Mouse (Mus musculus): ENCODE data around the gene Tlr9. TPM values are rescaled to one million over a fixed set of nuclear protein-coding genes. Genes with fewer than 3 reads are reported as not detected.

Gene Tlr9
- polyA plus RNA-seq, 1 experiment from 2014 or later: 0.12 TPM

DNA sequence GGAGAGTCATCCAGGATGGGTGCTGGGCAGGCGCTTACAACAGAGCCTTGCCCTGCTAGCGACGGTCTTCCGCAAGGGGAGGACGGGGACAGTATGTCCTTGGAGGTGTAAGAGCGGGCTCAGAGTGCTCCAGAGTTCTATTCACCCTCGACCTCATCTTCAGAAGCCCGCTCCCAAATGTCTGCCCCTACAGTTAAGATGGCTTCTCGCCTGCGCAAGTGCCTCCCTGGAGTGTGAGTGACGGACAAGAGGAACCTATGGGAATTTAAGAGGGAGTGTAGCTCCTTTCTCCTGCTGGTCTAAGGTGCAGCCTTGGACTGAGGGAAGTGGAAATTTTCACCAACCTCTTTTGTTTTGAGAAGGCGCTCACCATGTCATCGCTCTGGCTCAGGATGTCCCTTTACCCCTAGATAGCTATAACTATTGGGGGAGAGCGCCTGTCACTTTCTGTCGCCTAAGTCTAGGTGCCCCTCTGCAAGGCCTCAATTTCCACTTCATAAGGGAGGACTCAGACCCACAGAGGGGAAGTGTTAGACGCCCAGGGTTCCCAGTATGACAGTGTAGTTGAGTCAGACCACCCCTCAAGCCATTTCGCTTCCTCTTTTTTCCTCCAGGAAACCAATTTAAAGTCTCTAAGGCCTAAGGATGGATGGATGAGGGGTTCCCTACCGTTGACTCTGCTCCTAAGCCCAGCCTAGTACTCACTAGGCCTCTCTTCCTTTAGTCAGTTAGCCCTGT lies 22.7 kb upstream of the Tlr9 start, which contains the start of gene Ppm1m:
TSS of gene Ppm1m (minus strand) at position 212 of the 738 bp plus-strand sequence.
- Histone ChIP-seq H3K36me3 (replicated peaks; ENCODE audit: control insufficient read depth, insufficient read depth) (no peaks in the 10 kb centered on the region), H3K4me3 (replicated peaks; ENCODE audit: low read length) (peak within 1 kb of the TSS; percentile 43), H3K27me3 (ENCODE audit: control insufficient read depth, insufficient read depth, low read length) (no peaks in the 10 kb centered on the region), H3K9ac (peak within 1 kb of the TSS; percentile 58), H3K9me3 (ENCODE audit: control insufficient read depth, low read length) (no peaks in the 10 kb centered on the region), H3K4me1 (replicated peaks; ENCODE audit: control insufficient read depth, insufficient read depth, low read length) (peaks cover 33% of the 10 kb centered on the region), H3K4me2 (replicated peaks) (peak within 1 kb of the TSS; percentile 63), H3K27ac (no peak within 1 kb of the TSS)
- ATAC-seq (ENCODE audit: low FRiP score) (no peak), DNase-seq (ENCODE audit: low spot score) (no peak)
- 40% methylated on average over 18 of the region's 18 CpGs for WGBS

DNA sequence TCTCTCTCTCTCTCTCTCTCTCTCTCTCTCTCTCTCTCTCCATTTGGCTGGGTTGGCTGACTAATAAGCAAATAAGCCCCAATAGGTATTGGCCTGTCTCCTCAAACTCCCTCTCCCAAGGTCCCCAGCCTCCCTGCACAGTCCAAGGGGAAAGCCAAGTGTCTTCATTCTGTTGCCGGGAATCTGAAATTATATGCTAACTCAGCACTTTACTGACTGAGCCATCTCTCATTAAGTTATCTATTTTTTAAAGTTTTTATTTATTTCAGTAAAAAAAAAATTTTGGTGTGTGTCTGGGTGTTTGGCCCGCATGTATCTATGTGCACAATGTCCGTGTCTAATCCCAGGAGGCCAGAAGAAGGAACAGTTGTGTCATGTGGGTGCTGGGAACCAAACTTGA lies 20.5 kb upstream of the Tlr9 start:
- ATAC-seq (ENCODE audit: low FRiP score) (no peak), DNase-seq (ENCODE audit: low spot score) (no peak)
- Histone ChIP-seq H3K4me3 (replicated peaks; ENCODE audit: low read length) (peak overlapping the region; percentile 85; the same call in 1 of the 2 replicates), H3K36me3 (replicated peaks; ENCODE audit: control insufficient read depth, insufficient read depth) (no peaks in the 10 kb centered on the region; the same call in 1 of the 2 replicates), H3K9me3 (ENCODE audit: control insufficient read depth, low read length) (no peaks in the 10 kb centered on the region), H3K9ac (no peak overlapping the region), H3K27me3 (ENCODE audit: control insufficient read depth, insufficient read depth, low read length) (no peaks in the 10 kb centered on the region), H3K27ac (no peak overlapping the region), H3K4me2 (replicated peaks) (peak overlapping the region; percentile 76), H3K4me1 (replicated peaks; ENCODE audit: control insufficient read depth, insufficient read depth, low read length) (peaks cover 24% of the 10 kb centered on the region)
- WGBS: 82% methylated on average over 3 of the region's 3 CpGs

DNA sequence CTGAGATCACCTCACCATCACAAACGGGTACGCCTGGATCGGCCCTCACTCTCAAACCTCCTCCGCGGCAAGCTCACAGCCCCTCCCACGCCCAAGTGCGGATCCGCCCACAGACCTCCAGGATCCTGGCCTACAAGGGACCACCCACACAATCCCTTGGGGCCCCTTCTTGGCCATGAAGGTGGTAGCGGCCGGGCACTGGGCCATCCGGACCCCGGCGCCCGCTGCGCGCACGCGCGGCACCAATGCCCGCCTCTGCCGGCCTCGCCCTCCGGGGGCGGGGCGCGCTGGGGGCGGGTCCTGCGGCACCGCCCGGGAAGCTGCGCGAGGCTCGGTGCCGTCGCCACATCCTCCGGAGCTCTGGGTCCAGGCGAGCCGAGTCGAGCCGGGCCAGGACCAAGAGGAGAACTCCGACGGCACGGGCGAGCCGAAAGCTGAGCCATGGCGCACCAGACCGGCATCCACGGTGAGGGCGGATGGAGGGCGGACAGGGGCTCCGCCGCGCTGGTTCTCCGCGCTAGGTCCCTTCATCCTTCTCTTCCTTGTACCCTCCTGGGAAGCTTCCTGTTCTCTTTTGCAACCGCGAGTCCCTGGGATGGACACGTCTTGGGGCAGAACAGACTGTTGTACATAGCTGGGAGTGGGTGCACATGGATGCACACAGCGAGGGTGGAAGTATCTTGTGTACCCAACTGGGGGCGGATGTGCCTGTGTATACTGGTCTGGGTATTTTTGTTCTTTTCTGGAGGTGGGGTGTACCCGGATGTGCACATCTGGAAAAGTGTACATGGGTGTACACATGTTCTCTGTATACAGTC lies 19.4 kb upstream of the Tlr9 start, which contains the start of gene Twf2:
TSS of gene Twf2 (plus strand) at position 290 of the 818 bp plus-strand sequence.
- Histone ChIP-seq H3K4me1 (replicated peaks; ENCODE audit: control insufficient read depth, insufficient read depth, low read length) (peaks cover 24% of the 10 kb centered on the region), H3K27me3 (ENCODE audit: control insufficient read depth, insufficient read depth, low read length) (no peaks in the 10 kb centered on the region), H3K36me3 (replicated peaks; ENCODE audit: control insufficient read depth, insufficient read depth) (no peaks in the 10 kb centered on the region; the same call in 1 of the 2 replicates), H3K9me3 (ENCODE audit: control insufficient read depth, low read length) (no peaks in the 10 kb centered on the region), H3K9ac (peak within 1 kb of the TSS; percentile 93), H3K4me2 (replicated peaks) (peak within 1 kb of the TSS; percentile 76), H3K4me3 (replicated peaks; ENCODE audit: low read length) (peak within 1 kb of the TSS; percentile 85), H3K27ac (peak within 1 kb of the TSS; percentile 76)
- peak; percentile 87 for DNase-seq (ENCODE audit: low spot score)
- ATAC-seq (ENCODE audit: low FRiP score): peak; percentile 88
- WGBS: 2% methylated on average over 61 of the region's 61 CpGs

DNA sequence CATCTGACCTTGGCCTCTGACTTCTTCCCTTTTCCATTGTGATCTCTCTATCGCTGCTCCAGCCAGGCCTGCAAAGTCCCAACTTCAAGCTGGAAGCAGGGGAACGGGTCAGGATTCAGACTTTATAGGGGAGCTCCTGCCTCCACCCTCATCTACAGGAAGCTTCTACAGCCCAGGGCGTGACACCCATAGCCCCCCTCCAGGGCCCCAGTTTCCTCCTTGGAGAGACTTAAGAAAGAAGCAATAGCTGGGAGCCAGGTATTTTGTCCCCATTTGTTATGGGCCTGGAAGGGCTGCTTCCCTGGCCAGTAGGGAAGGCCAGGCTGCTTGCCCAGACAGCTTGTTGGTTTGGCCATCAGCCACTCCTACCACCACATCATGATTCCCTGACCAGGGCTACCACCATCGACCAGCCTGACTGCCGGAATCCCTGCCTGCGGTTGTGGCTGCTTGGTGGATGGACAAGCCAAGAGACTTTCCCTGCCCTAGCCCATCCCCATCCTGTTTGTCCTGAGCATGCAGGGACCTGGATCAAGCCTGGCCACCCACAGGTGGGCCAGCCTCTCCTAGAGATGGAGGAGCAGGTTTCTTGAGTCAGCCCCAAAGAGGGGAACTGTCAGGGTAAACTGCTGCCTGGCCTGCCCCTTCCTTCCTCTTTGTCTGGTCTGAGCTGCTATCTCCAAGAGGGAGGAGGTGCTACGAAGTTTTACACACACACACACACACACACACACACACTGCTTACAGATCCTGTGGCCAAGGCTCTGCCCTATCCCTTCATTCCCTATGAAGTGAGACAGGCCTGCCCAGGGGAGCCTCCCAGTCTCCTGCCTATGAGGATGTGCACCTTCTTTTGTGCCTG lies 18.2 kb upstream of the Tlr9 start:
- H3K4me1 ChIP-seq (replicated peaks; ENCODE audit: control insufficient read depth, insufficient read depth, low read length): peaks cover 24% of the 10 kb centered on the region
- WGBS: 71% methylated on average over 7 of the region's 7 CpGs
- H3K9ac ChIP-seq: peak overlapping the region; percentile 93; the same call in 1 of the 2 replicates
- no peak overlapping the region for H3K27ac ChIP-seq
- no peaks in the 10 kb centered on the region for H3K9me3 ChIP-seq (ENCODE audit: control insufficient read depth, low read length)
- H3K4me3 ChIP-seq (replicated peaks; ENCODE audit: low read length): no peak overlapping the region
- no peaks in the 10 kb centered on the region; the same call in 1 of the 2 replicates for H3K36me3 ChIP-seq (replicated peaks; ENCODE audit: control insufficient read depth, insufficient read depth)
- H3K4me2 ChIP-seq (replicated peaks): peak overlapping the region; percentile 76
- DNase-seq (ENCODE audit: low spot score): no peak
- ATAC-seq (ENCODE audit: low FRiP score): no peak
- no peaks in the 10 kb centered on the region for H3K27me3 ChIP-seq (ENCODE audit: control insufficient read depth, insufficient read depth, low read length)

DNA sequence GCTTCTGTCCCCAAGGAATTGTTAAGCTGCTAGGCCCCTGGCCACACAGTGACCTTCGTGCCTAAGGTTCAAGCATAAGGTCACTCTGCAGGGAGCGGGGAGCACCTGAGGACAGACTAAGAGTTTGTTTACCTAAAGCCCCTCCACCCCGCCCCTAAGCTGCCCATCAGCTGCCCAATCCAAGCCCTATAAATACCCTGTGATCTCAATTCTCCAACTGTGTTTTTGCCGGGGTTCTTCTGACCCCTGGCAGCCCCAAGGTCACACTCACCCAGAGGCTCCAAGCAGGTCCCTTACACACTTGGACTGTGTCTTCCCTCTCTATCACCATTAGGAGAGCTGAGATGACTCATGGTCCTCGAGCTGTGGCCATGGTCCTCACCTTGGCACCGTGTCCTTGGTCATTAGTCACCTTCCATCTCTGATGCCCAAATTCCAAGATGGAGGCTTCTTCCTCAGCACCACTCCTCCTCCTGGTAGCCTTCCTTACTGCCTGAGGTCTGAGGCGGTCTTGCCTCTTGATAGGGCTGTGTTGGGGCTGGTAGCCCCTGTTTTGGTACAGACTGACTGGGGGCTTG lies 16.6 kb upstream of the Tlr9 start:
- Histone ChIP-seq H3K27me3 (ENCODE audit: control insufficient read depth, insufficient read depth, low read length) (no peaks in the 10 kb centered on the region), H3K4me3 (replicated peaks; ENCODE audit: low read length) (no peak overlapping the region), H3K9ac (no peak overlapping the region), H3K4me1 (replicated peaks; ENCODE audit: control insufficient read depth, insufficient read depth, low read length) (peaks cover 24% of the 10 kb centered on the region), H3K9me3 (ENCODE audit: control insufficient read depth, low read length) (no peaks in the 10 kb centered on the region), H3K4me2 (replicated peaks) (no peak overlapping the region), H3K36me3 (replicated peaks; ENCODE audit: control insufficient read depth, insufficient read depth) (no peaks in the 10 kb centered on the region; the same call in 1 of the 2 replicates), H3K27ac (no peak overlapping the region)
- ATAC-seq (ENCODE audit: low FRiP score): no peak
- 84% methylated on average over 7 of the region's 7 CpGs for WGBS
- no peak for DNase-seq (ENCODE audit: low spot score)

DNA sequence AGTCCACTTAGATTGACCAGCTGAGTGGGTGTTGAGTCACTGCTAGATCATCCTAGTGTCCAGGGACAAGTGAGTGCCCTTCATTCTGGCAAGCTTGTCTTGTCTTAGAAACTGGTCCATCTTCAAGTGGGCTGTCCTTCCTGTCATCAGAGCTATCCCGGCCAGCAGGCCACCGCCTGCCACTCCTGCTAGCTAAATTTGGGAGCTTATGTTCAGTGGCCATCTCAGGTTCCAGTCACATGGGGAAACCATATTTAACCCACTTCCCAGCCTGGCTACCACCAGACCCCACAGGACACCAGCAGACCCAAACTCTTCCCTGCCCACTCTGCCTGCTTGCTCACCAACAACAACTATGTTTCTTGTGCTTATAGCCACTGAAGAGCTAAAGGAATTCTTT lies 15.9 kb upstream of the Tlr9 start:
- H3K4me2 ChIP-seq (replicated peaks): no peak overlapping the region
- DNase-seq (ENCODE audit: low spot score) (no peak), ATAC-seq (ENCODE audit: low FRiP score) (no peak)
- no peaks in the 10 kb centered on the region for H3K27me3 ChIP-seq (ENCODE audit: control insufficient read depth, insufficient read depth, low read length)
- H3K27ac ChIP-seq: no peak overlapping the region
- WGBS: 94% methylated on average over 2 of the region's 2 CpGs
- H3K36me3 ChIP-seq (replicated peaks; ENCODE audit: control insufficient read depth, insufficient read depth): no peaks in the 10 kb centered on the region; the same call in 1 of the 2 replicates
- no peak overlapping the region for H3K9ac ChIP-seq
- H3K9me3 ChIP-seq (ENCODE audit: control insufficient read depth, low read length): no peaks in the 10 kb centered on the region
- H3K4me3 ChIP-seq (replicated peaks; ENCODE audit: low read length): no peak overlapping the region
- H3K4me1 ChIP-seq (replicated peaks; ENCODE audit: control insufficient read depth, insufficient read depth, low read length): peaks cover 29% of the 10 kb centered on the region

DNA sequence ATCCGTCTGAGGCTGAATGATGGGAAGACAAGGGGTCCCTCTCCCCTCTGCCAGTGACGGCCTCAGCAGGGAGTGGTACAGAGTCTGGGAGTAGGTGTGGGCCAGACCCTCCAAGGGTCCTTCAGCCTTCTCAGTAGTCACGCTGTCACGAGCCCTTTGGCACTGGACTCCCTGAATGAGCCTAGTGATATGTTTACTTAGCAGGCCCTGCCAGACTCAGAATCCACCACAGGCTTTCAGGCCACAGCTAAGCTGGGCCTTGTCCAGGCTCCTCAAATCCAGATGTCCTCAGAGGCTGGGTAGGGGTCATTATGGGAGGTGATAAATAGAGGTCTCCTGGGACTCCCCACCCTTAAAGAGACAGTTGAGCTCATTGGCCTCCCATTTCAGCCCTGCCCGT lies 14.2 kb upstream of the Tlr9 start:
- Histone ChIP-seq H3K9me3 (ENCODE audit: control insufficient read depth, low read length) (no peaks in the 10 kb centered on the region), H3K27ac (no peak overlapping the region), H3K27me3 (ENCODE audit: control insufficient read depth, insufficient read depth, low read length) (no peaks in the 10 kb centered on the region), H3K4me2 (replicated peaks) (no peak overlapping the region), H3K4me3 (replicated peaks; ENCODE audit: low read length) (no peak overlapping the region), H3K36me3 (replicated peaks; ENCODE audit: control insufficient read depth, insufficient read depth) (peaks cover 9% of the 10 kb centered on the region), H3K9ac (no peak overlapping the region), H3K4me1 (replicated peaks; ENCODE audit: control insufficient read depth, insufficient read depth, low read length) (peaks cover 28% of the 10 kb centered on the region)
- ATAC-seq (ENCODE audit: low FRiP score): no peak
- 89% methylated on average over 5 of the region's 5 CpGs for WGBS
- DNase-seq (ENCODE audit: low spot score): no peak

- ATAC-seq (ENCODE audit: low FRiP score): no peak
- H3K27me3 ChIP-seq (ENCODE audit: control insufficient read depth, insufficient read depth, low read length): no peaks in the 10 kb centered on the region
- DNase-seq (ENCODE audit: low spot score): no peak
- no peak overlapping the region for H3K27ac ChIP-seq
- 92% methylated on average over 4 of the region's 4 CpGs for WGBS
- H3K4me1 ChIP-seq (replicated peaks; ENCODE audit: control insufficient read depth, insufficient read depth, low read length): peaks cover 11% of the 10 kb centered on the region; the same call in 1 of the 2 replicates
- peaks cover 27% of the 10 kb centered on the region for H3K36me3 ChIP-seq (replicated peaks; ENCODE audit: control insufficient read depth, insufficient read depth)
- H3K4me3 ChIP-seq (replicated peaks; ENCODE audit: low read length): no peak overlapping the region
- H3K9ac ChIP-seq: no peak overlapping the region
- H3K4me2 ChIP-seq (replicated peaks): no peak overlapping the region
- no peaks in the 10 kb centered on the region for H3K9me3 ChIP-seq (ENCODE audit: control insufficient read depth, low read length)
These were observed 12.4 kb upstream of the Tlr9 start for GRCm38 (mm10) chr9:106209954-106210353.

All from hindbrain, embryonic 14.5 days (tissue).